Mouse (Mus musculus) kidney, embryonic 16.5 days (tissue): ENCODE data around the gene Aloxe3. TPM values are rescaled to one million over a fixed set of nuclear protein-coding genes. Genes with fewer than 3 reads are reported as not detected.

ENCODE experiments used
- ATAC-seq: fragments of 200-750 bp; cut with Nextera tagmentation; 2 replicates; pipeline ENCODE4 v1.8.0; 2017; ENCODE audit warnings: moderate TSS enrichment; ENCODE audit not compliant: low FRiP score, low TSS enrichment
- H3K27ac ChIP-seq: fragments of 300-500 bp; sonication (generic); 2 replicates; pipeline ENCODE4 v1.5.1; 2014; ENCODE audit warnings: low read length
- H3K27me3 ChIP-seq: fragments of 300-500 bp; sonication (generic); 2 replicates; pipeline ENCODE4 v1.6.1; 2014; ENCODE audit warnings: low read length, control low read depth, mixed read lengths; ENCODE audit not compliant: insufficient read depth
- H3K36me3 ChIP-seq: fragments of 300-500 bp; sonication (generic); 2 replicates; pipeline ENCODE4 v1.6.1; 2014; ENCODE audit warnings: low read length, control low read depth, mixed read lengths; ENCODE audit not compliant: insufficient read depth
- H3K4me1 ChIP-seq: fragments of 300-500 bp; sonication (generic); 2 replicates; pipeline ENCODE4 v1.6.1; 2014; ENCODE audit warnings: low read length, control low read depth, mixed read lengths; ENCODE audit not compliant: insufficient read depth
- H3K4me2 ChIP-seq: fragments of 300-500 bp; sonication (generic); replicated peaks from 2 replicates; pipeline ENCODE4 v1.6.1; 2014; ENCODE audit warnings: low read depth, low read length
- H3K4me3 ChIP-seq: fragments of 300-500 bp; sonication (generic); 2 replicates; pipeline ENCODE4 v1.5.1; 2014; ENCODE audit warnings: mild to moderate bottlenecking, low read length
- H3K9ac ChIP-seq: fragments of 300-500 bp; sonication (generic); replicated peaks from 2 replicates; pipeline ENCODE4 v1.6.1; 2014; ENCODE audit warnings: low read length
- H3K9me3 ChIP-seq: fragments of 300-500 bp; sonication (generic); 2 replicates; pipeline ENCODE4 v1.6.1; 2016; ENCODE audit warnings: low read length, control low read depth
- WGBS: fragments of 180-500 bp; shearing (Covaris S2); extraction: QIAGEN DNeasy Blood & Tissue Kit; methylation state at CpG from one replicate; pipeline ENCODE4 v1.1.7; 2014; 5-methylcytosine and 5-hydroxymethylcytosine counted together
- polyA plus RNA-seq: library from polyadenylated mRNA; unstranded; fragments of >200 nt; fragmentation: Nextera tagmentation; extraction: Ambion mirVana; gene quantifications from 2 replicates; pipeline ENCODE4 v1.2.1, GENCODE M21; 2015

Gene Aloxe3
- polyA plus RNA-seq, 1 experiment from 2014 or later, result 0.32 TPM

- no peaks in the 10 kb centered on the region for H3K9me3 ChIP-seq
- ATAC-seq, result no peak
- H3K36me3 ChIP-seq, result no peaks in the 10 kb centered on the region
- no peak overlapping the region for H3K27ac ChIP-seq
- H3K4me3 ChIP-seq, result no peak overlapping the region
- no peak overlapping the region for H3K9ac ChIP-seq
- WGBS, result 83% methylated on average over 6 of the region's 6 CpGs
- H3K27me3 ChIP-seq, result no peaks in the 10 kb centered on the region
- H3K4me1 ChIP-seq, result no peaks in the 10 kb centered on the region
- H3K4me2 ChIP-seq, result no peak overlapping the region
Observed at GRCm38 (mm10) chr11:69185936-69186335, 60.2 kb downstream of the Aloxe3 start.

GRCm38 (mm10) chr11:69192840-69193239 lies 67.1 kb downstream of the Aloxe3 start:
- H3K9ac ChIP-seq, result no peak overlapping the region

GRCm38 (mm10) chr11:69196766-69197165 lies 71.1 kb downstream of the Aloxe3 start:
- 11% methylated on average over 5 of the region's 5 CpGs for WGBS
- H3K36me3 ChIP-seq, result no peaks in the 10 kb centered on the region
- H3K27ac ChIP-seq, result no peak overlapping the region
- H3K4me3 ChIP-seq, result peak overlapping the region; percentile 23
- H3K9ac ChIP-seq, result no peak overlapping the region
- peak overlapping the region; percentile 44 for H3K4me2 ChIP-seq
- no peaks in the 10 kb centered on the region for H3K9me3 ChIP-seq
- ATAC-seq, result no peak
- peaks cover 30% of the 10 kb centered on the region for H3K27me3 ChIP-seq
- peaks cover 4% of the 10 kb centered on the region for H3K4me1 ChIP-seq

More at GRCm38 (mm10) chr11:69192840-69193239, 67.1 kb downstream of the Aloxe3 start:
- peaks cover 4% of the 10 kb centered on the region for H3K4me1 ChIP-seq
- H3K36me3 ChIP-seq, result no peaks in the 10 kb centered on the region
- no peak overlapping the region for H3K4me2 ChIP-seq
- ATAC-seq, result peak; percentile 27; the same call in 1 of the 2 replicates
- H3K27ac ChIP-seq, result no peak overlapping the region
- H3K27me3 ChIP-seq, result peaks cover 21% of the 10 kb centered on the region
- H3K4me3 ChIP-seq, result no peak overlapping the region
- no peaks in the 10 kb centered on the region for H3K9me3 ChIP-seq
- WGBS, result 6% methylated on average over 1 of the region's 1 CpGs

- Histone ChIP-seq H3K4me1 (peaks cover 4% of the 10 kb centered on the region), H3K4me2 (peak overlapping the region; percentile 44), H3K27me3 (peaks cover 30% of the 10 kb centered on the region), H3K4me3 (peak overlapping the region; percentile 23), H3K27ac (no peak overlapping the region), H3K36me3 (no peaks in the 10 kb centered on the region), H3K9ac (peak overlapping the region; percentile 3; the same call in 1 of the 2 replicates), H3K9me3 (no peaks in the 10 kb centered on the region)
- no peak for ATAC-seq
- 2% methylated on average over 14 of the region's 14 CpGs for WGBS
Observed at GRCm38 (mm10) chr11:69197194-69197593, 71.5 kb downstream of the Aloxe3 start.

GRCm38 (mm10) chr11:69197743-69198142 lies 72.0 kb downstream of the Aloxe3 start, which contains the start of gene Alox8:
TSS of gene Alox8 (minus strand) at chr11:69197843.
- H3K4me1 ChIP-seq, result peaks cover 4% of the 10 kb centered on the region
- H3K36me3 ChIP-seq, result no peaks in the 10 kb centered on the region
- H3K4me3 ChIP-seq, result peak within 1 kb of the TSS; percentile 23
- H3K4me2 ChIP-seq, result peak within 1 kb of the TSS; percentile 44
- H3K9me3 ChIP-seq, result no peaks in the 10 kb centered on the region
- ATAC-seq, result no peak
- no peak within 1 kb of the TSS for H3K27ac ChIP-seq
- peak within 1 kb of the TSS; percentile 3; the same call in 1 of the 2 replicates for H3K9ac ChIP-seq
- 30% methylated on average over 6 of the region's 6 CpGs for WGBS
- peaks cover 30% of the 10 kb centered on the region for H3K27me3 ChIP-seq

Other genes starting within 250 kb of the Aloxe3 start
- gene Rnf222, start 237.3 kb upstream of the Aloxe3 start, polyA plus RNA-seq, result 0.05 and 0.17 TPM in 2 replicates
- gene Rpl26, start 224.3 kb upstream of the Aloxe3 start, polyA plus RNA-seq, result 897 and 905 TPM in 2 replicates
- gene Odf4, start 198.8 kb upstream of the Aloxe3 start, polyA plus RNA-seq, result not detected in 2 replicates
- gene Arhgef15, start 168.4 kb upstream of the Aloxe3 start, polyA plus RNA-seq, result 20.0 and 23.0 TPM in 2 replicates
- 7.6 and 7.9 TPM in 2 replicates for gene Slc25a35, start 157.8 kb upstream of the Aloxe3 start, polyA plus RNA-seq
- 62.3 and 63.9 TPM in 2 replicates for gene Rangrf, start 150.7 kb upstream of the Aloxe3 start, polyA plus RNA-seq
- 33.9 and 41.9 TPM in 2 replicates for gene Pfas, start 117.4 kb upstream of the Aloxe3 start, polyA plus RNA-seq
- 64.1 and 68.0 TPM in 2 replicates for gene Ctc1, start 110.0 kb upstream of the Aloxe3 start, polyA plus RNA-seq
- gene Aurkb, start 80.2 kb upstream of the Aloxe3 start, polyA plus RNA-seq, result 176 and 177 TPM in 2 replicates
- gene Borcs6, start 66.2 kb upstream of the Aloxe3 start, polyA plus RNA-seq, result 8.0 and 9.1 TPM in 2 replicates
- 61.0 and 68.1 TPM in 2 replicates for gene Tmem107, start 55.1 kb upstream of the Aloxe3 start, polyA plus RNA-seq
- 81.5 and 114 TPM in 2 replicates for gene Vamp2, start 37.4 kb upstream of the Aloxe3 start, polyA plus RNA-seq
- 11.4 and 15.6 TPM in 2 replicates for gene Per1, start 30.7 kb upstream of the Aloxe3 start, polyA plus RNA-seq
- 0.39 and 0.51 TPM in 2 replicates for gene Hes7, start 5.5 kb upstream of the Aloxe3 start, polyA plus RNA-seq
- gene 9130213A22Rik, start 3.3 kb upstream of the Aloxe3 start, polyA plus RNA-seq, result 0.33 and 0.42 TPM in 2 replicates
- gene Alox12b, start 31.1 kb downstream of the Aloxe3 start, polyA plus RNA-seq, result 0.30 and 0.41 TPM in 2 replicates
- gene Alox8, start 71.9 kb downstream of the Aloxe3 start, polyA plus RNA-seq, result 0.46 and 0.72 TPM in 2 replicates
- 0.17 and 0.27 TPM in 2 replicates for gene Gucy2e, start 111.1 kb downstream of the Aloxe3 start, polyA plus RNA-seq
- 22.4 and 23.2 TPM in 2 replicates for gene Cntrob, start 197.9 kb downstream of the Aloxe3 start, polyA plus RNA-seq
- 166 and 172 TPM in 2 replicates for gene Trappc1, start 198.1 kb downstream of the Aloxe3 start, polyA plus RNA-seq
- gene Kcnab3, start 200.4 kb downstream of the Aloxe3 start, polyA plus RNA-seq, result 3.3 and 3.8 TPM in 2 replicates
- gene Rnf227, start 214.6 kb downstream of the Aloxe3 start, polyA plus RNA-seq, result 16.4 and 17.8 TPM in 2 replicates
- 58.6 and 67.2 TPM in 2 replicates for gene Chd3, start 243.5 kb downstream of the Aloxe3 start, polyA plus RNA-seq